Mouse (Mus musculus): ENCODE results near the gene Gtdc1.

- TF ChIP-seq EP300 (IDR thresholded peaks at IDR 0.05; ENCODE audit: insufficient read depth, low read depth, low read length) (no peak), CTCF (IDR thresholded peaks at IDR 0.05; ENCODE audit: low read depth, low read length) (no peak), POLR2A (IDR thresholded peaks at IDR 0.05; ENCODE audit: insufficient read depth, low read length) (no peak)
Observed at GRCm38 (mm10) chr2:44897801-44898200, 29.7 kb downstream of the Gtdc1 start.

Data from ES-Bruce4 (cell line).